Mouse (Mus musculus) kidney, adult 2 months (tissue): ENCODE measurements around the gene Glt28d2. TPM values are rescaled to one million over a fixed set of nuclear protein-coding genes. Genes with fewer than 3 reads are reported as not detected.

Source experiments
- DNase-seq: peaks from one replicate; pipeline ENCODE4 v3.0.0; 2021
- H3K27ac ChIP-seq: fragments of 200-500 bp; 2 replicates; pipeline ENCODE4 v1.5.1; 2012; ENCODE audit warnings: low read depth, low read length, control low read depth, inconsistent platforms; ENCODE audit not compliant: insufficient read depth
- H3K27me3 ChIP-seq: fragments of 200-500 bp; replicated peaks from 2 replicates; pipeline ENCODE4 v1.6.1; 2012; ENCODE audit warnings: mild to moderate bottlenecking, moderate library complexity, low read length, inconsistent platforms; ENCODE audit not compliant: control insufficient read depth, insufficient read depth
- H3K36me3 ChIP-seq: fragments of 200-500 bp; 2 replicates; pipeline ENCODE4 v1.6.1; 2012; ENCODE audit warnings: mild to moderate bottlenecking, moderate library complexity, low read length, inconsistent platforms; ENCODE audit not compliant: control insufficient read depth, insufficient read depth
- H3K4me1 ChIP-seq: fragments of 200-500 bp; 2 replicates; pipeline ENCODE4 v1.6.1; 2011; ENCODE audit warnings: low read length; ENCODE audit not compliant: control insufficient read depth, insufficient read depth
- H3K4me3 ChIP-seq: fragments of 200-500 bp; 2 replicates; pipeline ENCODE4 v1.5.1; 2011; ENCODE audit warnings: mild to moderate bottlenecking, low read depth, low read length, control low read depth; ENCODE audit not compliant: insufficient read depth
- CTCF ChIP-seq: fragments of 200-500 bp; conservative IDR thresholded peaks from 2 replicates; pipeline ENCODE4 v1.5.1; 2011; ENCODE audit warnings: low read depth, mild to moderate bottlenecking, control low read depth, low read length, moderate library complexity, mixed read lengths; ENCODE audit not compliant: insufficient read depth, insufficient read length
- POLR2A ChIP-seq: fragments of 200-500 bp; IDR thresholded peaks from one replicate; pipeline ENCODE4 v1.6.1; 2011; ENCODE audit warnings: low read depth, low read length, control low read depth
- WGBS: fragments of 180-500 bp; shearing (Covaris S2); methylation state at CpG from one replicate; pipeline ENCODE4 v1.1.7; 2018; 5-methylcytosine and 5-hydroxymethylcytosine counted together
- polyA plus RNA-seq: library from polyadenylated mRNA; depleted of rRNA; stranded (reverse); fragments of >200 nt; gene quantifications from 2 replicates; pipeline ENCODE4 v1.2.3, GENCODE M21; 2012; rRNA removed

The Glt28d2 gene
- polyA plus RNA-seq, 1 experiment: 2.1 TPM

- H3K4me1 ChIP-seq: peaks cover 23% of the 10 kb centered on the region
- DNase-seq: peak; percentile 51
- TF ChIP-seq POLR2A (no peak), CTCF (no peak)
- WGBS: 33% methylated on average over 4 of the region's 4 CpGs
- no peaks in the 10 kb centered on the region for H3K36me3 ChIP-seq
- peak overlapping the region; percentile 8; the same call in 1 of the 2 replicates for H3K27ac ChIP-seq
- no peaks in the 10 kb centered on the region for H3K27me3 ChIP-seq
- no peak overlapping the region for H3K4me3 ChIP-seq
These were observed 58.3 kb downstream of the Glt28d2 start for GRCm38 (mm10) chr3:85829047-85829446.

DNA sequence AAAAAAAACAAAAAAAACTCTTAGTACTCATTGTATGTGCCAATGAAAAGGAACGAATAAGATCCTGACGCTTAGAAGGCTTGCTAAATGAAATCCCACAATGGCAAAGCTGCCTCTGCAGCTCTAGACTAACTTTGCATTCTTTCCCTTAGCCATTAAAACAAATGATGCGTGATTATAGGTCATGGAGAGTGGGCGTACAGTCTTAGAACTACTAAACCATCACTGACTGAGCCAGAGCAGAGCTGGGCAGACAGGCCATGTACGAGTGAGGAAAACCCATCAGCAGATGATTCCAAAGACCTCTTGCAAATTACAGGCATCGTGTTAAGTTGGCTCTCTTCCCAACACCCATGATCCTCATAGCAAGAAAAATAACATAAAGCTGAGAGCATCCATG is 59.5 kb downstream of the Glt28d2 start:
- Histone ChIP-seq H3K4me3 (no peak overlapping the region), H3K4me1 (peaks cover 18% of the 10 kb centered on the region), H3K36me3 (no peaks in the 10 kb centered on the region), H3K27me3 (no peaks in the 10 kb centered on the region), H3K27ac (peak overlapping the region; percentile 60; the same call in 1 of the 2 replicates)
- TF ChIP-seq POLR2A: no peak
- TF ChIP-seq CTCF: no peak
- peak; percentile 48 for DNase-seq
- 36% methylated on average over 6 of the region's 6 CpGs for WGBS

DNA sequence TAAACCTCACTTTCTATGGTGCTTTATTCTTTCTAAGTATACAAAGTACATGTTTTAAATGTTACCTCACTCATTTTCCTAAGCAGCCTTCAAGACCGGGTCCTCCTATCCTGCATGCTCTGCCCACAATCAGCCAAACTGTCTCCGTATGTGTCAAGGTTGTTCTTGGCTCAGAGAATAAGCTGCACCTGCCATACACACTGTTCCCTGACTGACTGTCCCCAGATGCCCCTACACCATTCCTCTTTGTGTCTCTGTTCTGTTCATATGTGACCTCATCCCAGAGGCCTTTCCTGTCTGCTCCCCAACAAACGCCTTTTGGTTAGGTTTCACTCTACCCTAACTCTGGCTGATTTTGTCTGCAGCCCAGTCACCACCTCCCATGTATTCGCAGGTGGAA is 60.0 kb downstream of the Glt28d2 start:
- Histone ChIP-seq H3K4me1 (peaks cover 14% of the 10 kb centered on the region), H3K27me3 (no peaks in the 10 kb centered on the region), H3K27ac (peak overlapping the region; percentile 85), H3K36me3 (no peaks in the 10 kb centered on the region), H3K4me3 (no peak overlapping the region)
- 46% methylated on average over 4 of the region's 4 CpGs for WGBS
- DNase-seq: no peak
- TF ChIP-seq CTCF: no peak
- no peak for TF ChIP-seq POLR2A

DNA sequence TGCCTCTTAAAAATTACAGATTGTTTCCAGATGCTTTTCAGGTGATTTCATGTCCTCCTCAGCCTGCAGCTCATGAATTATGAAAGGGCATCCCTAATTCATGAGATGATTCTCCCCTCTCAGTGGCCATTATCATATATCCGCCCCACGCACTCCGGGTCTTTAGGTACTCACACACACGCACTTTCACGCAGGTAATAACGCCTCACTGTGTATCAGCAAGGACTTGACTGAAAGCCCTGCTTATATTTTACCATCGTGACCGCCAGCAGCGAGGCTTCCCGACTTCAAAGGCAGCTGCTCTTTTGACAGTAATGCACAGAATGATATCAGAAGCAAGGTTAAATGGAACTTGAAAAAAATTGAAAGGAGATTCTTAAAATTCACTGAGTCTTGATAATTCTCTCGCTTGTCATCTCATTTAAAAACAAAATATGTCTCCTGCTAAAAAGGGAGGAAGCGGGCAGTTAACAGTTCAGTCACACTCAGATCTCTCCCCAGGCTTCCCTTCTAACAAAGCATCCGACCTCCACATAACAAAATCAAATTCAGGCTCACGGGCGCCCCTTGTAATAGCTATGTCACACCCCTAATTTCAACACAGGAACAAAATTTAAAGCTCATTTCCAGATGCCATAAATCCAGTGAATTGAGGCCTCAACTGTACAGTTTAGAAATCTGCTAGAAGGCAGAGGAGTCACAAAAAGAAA is 66.3 kb downstream of the Glt28d2 start:
- DNase-seq: no peak
- H3K4me1 ChIP-seq: no peaks in the 10 kb centered on the region
- no peaks in the 10 kb centered on the region for H3K27me3 ChIP-seq
- no peak overlapping the region for H3K4me3 ChIP-seq
- H3K27ac ChIP-seq: no peak overlapping the region
- H3K36me3 ChIP-seq: no peaks in the 10 kb centered on the region
- WGBS: 74% methylated on average over 15 of the region's 15 CpGs
- TF ChIP-seq CTCF (no peak), POLR2A (no peak)

Other genes with a start within 250 kb of the Glt28d2 start
- 8.5 and 10.3 TPM in 2 replicates for gene Fam160a1, start 70.2 kb downstream of the Glt28d2 start, polyA plus RNA-seq
- 5.5 and 10.9 TPM in 2 replicates for gene Gm37240, start within 50 bp of the Glt28d2 start, polyA plus RNA-seq
- 44.2 and 60.5 TPM in 2 replicates for gene Sh3d19, start 83.6 kb upstream of the Glt28d2 start, polyA plus RNA-seq
- gene Prss48, start 115.0 kb upstream of the Glt28d2 start, polyA plus RNA-seq: not detected in 2 replicates